Mouse (Mus musculus) natural killer cell, adult 2 months (primary cell): ENCODE results near the gene Clec4a2.
"Not testable (repeated sequence)": the region's sequence is repeated elsewhere in the genome, so short reads cannot be mapped to it uniquely, and the experiment has no call there.

Experiments used
- DNase-seq, 2 experiments: peaks; one replicate each; pipeline ENCODE4 v3.0.0; 2022; ENCODE audit warnings: low spot score in 2 of 2

Clec4a2 gene

GRCm38 (mm10) chr6:123106128-123106527 is at the start of gene Clec4a2:
Clec4a2 (plus strand) TSS chr6:123106428.
- DNase-seq: not testable (repeated sequence)

- DNase-seq: no peak
These were observed 10.9 kb upstream of the Clec4a2 start for GRCm38 (mm10) chr6:123095125-123095843.

DNA sequence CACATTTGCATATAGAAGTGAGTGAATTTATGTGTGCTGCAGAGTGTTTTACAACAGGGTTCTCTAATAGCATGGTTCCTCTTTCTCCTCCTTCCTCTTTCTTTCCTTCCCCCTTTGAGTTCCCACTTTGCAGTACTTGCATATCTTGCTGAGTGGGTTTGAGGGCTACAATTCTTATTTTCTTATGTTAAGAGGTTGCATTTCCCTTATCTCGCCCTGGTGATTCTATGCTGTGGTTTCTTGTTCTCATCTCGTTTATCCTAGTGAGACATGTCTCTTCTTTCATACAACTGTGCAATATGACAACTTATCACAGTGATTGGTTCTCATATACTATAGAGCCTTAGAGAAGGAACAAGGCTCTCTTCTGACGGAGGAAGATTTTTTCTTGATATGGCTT is 17.0 kb downstream of the Clec4a2 start:
- no peak for DNase-seq

DNA sequence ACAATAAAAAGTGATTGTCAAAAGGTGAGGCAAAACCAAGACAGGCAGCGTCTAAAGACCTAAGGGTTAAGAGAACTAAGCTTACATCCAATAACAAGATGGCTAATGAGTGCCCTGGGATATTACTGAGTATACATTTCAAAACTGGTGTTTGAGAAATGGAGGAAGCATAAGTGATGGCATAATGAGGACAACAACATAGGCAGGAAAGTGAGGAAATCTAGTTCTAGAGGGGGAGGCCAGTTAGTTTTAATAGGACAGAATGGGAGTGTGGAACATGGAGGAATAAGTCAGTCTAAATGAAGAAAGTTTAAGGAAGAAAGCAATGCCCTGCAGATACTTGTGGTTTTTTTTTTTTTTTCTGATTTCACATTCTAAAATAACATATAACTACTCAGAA is 20.9 kb downstream of the Clec4a2 start:
- no peak for DNase-seq

DNA sequence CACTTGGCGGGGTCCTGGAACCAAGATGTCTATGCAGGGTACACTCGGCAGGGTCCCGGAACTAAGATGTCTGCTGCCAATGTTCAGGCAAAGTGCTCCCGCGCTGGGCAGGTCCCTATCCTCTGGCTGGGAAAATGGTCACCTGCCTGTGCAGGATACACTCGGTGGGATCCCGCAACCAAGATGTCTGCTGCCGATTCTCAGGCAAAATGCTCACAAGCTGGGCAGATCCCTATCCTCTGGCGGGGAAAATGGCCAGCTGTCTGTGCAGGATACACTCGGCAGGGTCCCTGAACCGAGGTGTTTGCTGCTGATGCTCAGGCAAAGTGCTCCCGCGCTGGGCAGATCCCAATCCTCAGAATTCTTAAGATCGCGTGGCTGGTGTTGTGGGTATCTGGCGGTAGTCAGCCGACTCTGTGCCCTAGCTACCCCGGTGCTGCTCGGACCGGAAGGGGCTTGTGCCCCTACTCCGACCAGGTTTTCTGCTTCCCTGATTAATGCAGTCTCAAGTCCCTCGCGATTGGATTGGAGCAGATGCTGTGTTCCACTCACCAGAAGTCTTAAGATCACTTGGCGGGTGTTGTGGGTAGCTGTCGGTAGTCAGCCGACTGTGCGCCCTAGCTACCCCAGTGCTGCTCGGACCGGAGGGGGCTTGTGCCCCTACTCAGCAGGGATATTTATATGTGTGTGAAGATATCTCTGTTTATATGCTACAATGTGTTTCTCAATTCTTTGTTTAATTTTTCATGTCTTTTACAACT is 31.7 kb downstream of the Clec4a2 start:
- DNase-seq: not testable (repeated sequence)

- no peak for DNase-seq
These were observed 63.9 kb downstream of the Clec4a2 start for GRCm38 (mm10) chr6:123170106-123170505.

- DNase-seq: no peak
These were observed 64.8 kb downstream of the Clec4a2 start for GRCm38 (mm10) chr6:123171040-123171439.

GRCm38 (mm10) chr6:123172593-123172992 is 66.4 kb downstream of the Clec4a2 start, which contains the start of gene Clec4b2:
Clec4b2 (plus strand) TSS chr6:123172893.
- no peak for DNase-seq

GRCm38 (mm10) chr6:123175549-123175948 is 69.3 kb downstream of the Clec4a2 start:
- no peak for DNase-seq

GRCm38 (mm10) chr6:123184862-123185261 is 78.6 kb downstream of the Clec4a2 start:
- DNase-seq: not testable (repeated sequence)
